Mouse (Mus musculus): Measurements from ENCODE around the gene Rpp14. TPM values are rescaled to one million over a fixed set of nuclear protein-coding genes. Genes with fewer than 3 reads are reported as not detected.

Gene Rpp14
- polyA plus RNA-seq, 1 experiment, result 24.1 TPM

DNA sequence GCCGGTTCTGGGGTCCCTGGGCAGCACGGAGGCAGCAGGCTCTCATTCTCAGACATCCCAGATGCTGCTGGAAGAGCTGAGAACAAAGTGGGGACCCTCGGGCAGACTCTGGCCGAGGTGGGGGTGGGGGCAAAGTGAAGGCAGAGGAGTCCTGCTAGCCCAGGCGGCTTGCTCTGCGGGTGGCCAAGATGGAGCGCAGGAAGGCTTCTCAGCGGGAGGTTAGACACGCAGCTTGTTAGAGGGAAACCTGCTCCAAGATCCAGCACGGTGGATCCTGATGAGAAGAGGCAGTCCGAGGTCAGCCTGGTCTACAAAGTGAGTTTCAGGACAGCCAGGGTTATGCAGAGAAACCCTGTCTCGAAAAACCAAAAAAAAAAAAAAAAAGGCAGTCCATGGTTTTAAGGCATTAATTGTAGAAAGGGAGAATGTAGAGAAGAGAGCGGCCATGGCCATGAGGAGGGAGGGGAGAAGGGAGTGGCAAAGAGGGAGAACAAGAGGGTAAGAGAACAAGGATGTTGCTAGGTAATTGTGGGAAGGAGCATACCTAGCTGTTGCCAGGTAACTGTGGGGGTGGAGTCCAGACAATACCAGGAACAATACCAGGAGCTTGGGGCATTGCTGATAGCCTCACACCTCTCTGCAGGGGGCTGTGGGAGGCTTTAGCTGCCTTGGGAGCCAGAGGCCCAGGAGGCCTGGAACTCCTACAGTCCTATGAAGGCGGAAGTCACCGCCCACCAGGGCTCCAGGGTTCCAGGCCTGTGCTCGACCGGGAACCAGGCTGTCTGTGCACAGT, 25.7 kb upstream of the Rpp14 start:
- H3K4me1 ChIP-seq (ENCODE audit: control insufficient read depth, insufficient read depth, low read length), result no peaks in the 10 kb centered on the region
- no peak overlapping the region for H3K4me3 ChIP-seq (ENCODE audit: insufficient read depth, low read length)
- TF ChIP-seq POLR2A (IDR thresholded peaks at IDR 0.05; ENCODE audit: low read depth, low read length) (no peak), CTCF (IDR thresholded peaks at IDR 0.05; ENCODE audit: borderline replicate concordance, insufficient read depth, low read length) (no peak)
- no peak overlapping the region for H3K27ac ChIP-seq (ENCODE audit: insufficient read depth, low read length)

DNA sequence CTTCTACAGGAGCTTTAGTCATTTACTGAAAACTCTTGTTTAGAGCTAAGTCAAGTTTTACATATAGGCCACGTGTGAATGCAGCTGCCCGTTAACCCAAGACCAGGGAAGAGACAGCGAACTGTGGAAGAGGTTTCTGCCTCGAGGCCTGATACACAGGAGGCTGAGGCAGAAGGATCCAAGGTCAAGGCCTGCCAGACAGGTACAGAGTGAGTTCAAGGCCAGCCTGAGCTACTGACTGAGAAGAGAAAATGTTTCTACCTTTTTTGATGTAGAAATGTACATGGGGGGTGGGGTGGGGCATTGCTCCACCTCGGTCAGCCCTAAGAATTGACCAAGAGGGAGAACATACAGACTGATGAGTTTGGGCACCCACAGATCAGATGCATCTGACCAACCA, 24.1 kb upstream of the Rpp14 start:
- Histone ChIP-seq H3K27ac (ENCODE audit: insufficient read depth, low read length) (no peak overlapping the region), H3K4me3 (ENCODE audit: insufficient read depth, low read length) (no peak overlapping the region), H3K4me1 (ENCODE audit: control insufficient read depth, insufficient read depth, low read length) (no peaks in the 10 kb centered on the region)
- TF ChIP-seq CTCF (IDR thresholded peaks at IDR 0.05; ENCODE audit: borderline replicate concordance, insufficient read depth, low read length) (no peak), POLR2A (IDR thresholded peaks at IDR 0.05; ENCODE audit: low read depth, low read length) (no peak)

DNA sequence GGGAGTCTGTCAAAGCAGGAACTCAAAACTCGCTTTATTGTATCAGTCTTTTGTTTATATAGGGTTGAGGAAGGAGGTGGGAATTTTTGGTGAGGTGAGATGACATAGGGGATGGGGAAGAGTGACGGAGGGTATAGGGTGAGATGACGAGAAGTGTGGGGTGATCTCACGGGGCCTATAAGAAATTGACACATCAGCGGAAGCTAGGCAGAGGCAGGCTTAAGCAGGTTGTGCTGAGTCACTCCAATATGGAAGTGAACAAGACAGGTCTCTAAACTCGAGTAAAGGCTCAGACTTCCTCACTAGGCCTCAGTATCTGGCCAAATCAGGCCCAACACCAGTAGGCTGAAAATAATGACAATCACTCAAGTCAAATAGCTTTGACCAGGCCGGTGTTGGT, 20.2 kb upstream of the Rpp14 start:
- Histone ChIP-seq H3K4me1 (ENCODE audit: control insufficient read depth, insufficient read depth, low read length) (no peaks in the 10 kb centered on the region), H3K27ac (ENCODE audit: insufficient read depth, low read length) (no peak overlapping the region), H3K4me3 (ENCODE audit: insufficient read depth, low read length) (no peak overlapping the region)
- TF ChIP-seq CTCF (IDR thresholded peaks at IDR 0.05; ENCODE audit: borderline replicate concordance, insufficient read depth, low read length), result no peak
- no peak for TF ChIP-seq POLR2A (IDR thresholded peaks at IDR 0.05; ENCODE audit: low read depth, low read length)

- Histone ChIP-seq H3K27ac (ENCODE audit: insufficient read depth, low read length) (no peak overlapping the region), H3K4me1 (ENCODE audit: control insufficient read depth, insufficient read depth, low read length) (no peaks in the 10 kb centered on the region), H3K4me3 (ENCODE audit: insufficient read depth, low read length) (no peak overlapping the region)
- TF ChIP-seq CTCF (IDR thresholded peaks at IDR 0.05; ENCODE audit: borderline replicate concordance, insufficient read depth, low read length) (no peak), POLR2A (IDR thresholded peaks at IDR 0.05; ENCODE audit: low read depth, low read length) (no peak)
Measured at GRCm38 (mm10) chr14:8062076-8062475, 18.1 kb upstream of the Rpp14 start.

GRCm38 (mm10) chr14:8062537-8063301, 17.4 kb upstream of the Rpp14 start:
- TF ChIP-seq CTCF (IDR thresholded peaks at IDR 0.05; ENCODE audit: borderline replicate concordance, insufficient read depth, low read length), result no peak
- no peak for TF ChIP-seq POLR2A (IDR thresholded peaks at IDR 0.05; ENCODE audit: low read depth, low read length)
- no peak overlapping the region for H3K4me3 ChIP-seq (ENCODE audit: insufficient read depth, low read length)
- H3K27ac ChIP-seq (ENCODE audit: insufficient read depth, low read length), result no peak overlapping the region
- H3K4me1 ChIP-seq (ENCODE audit: control insufficient read depth, insufficient read depth, low read length), result no peaks in the 10 kb centered on the region

DNA sequence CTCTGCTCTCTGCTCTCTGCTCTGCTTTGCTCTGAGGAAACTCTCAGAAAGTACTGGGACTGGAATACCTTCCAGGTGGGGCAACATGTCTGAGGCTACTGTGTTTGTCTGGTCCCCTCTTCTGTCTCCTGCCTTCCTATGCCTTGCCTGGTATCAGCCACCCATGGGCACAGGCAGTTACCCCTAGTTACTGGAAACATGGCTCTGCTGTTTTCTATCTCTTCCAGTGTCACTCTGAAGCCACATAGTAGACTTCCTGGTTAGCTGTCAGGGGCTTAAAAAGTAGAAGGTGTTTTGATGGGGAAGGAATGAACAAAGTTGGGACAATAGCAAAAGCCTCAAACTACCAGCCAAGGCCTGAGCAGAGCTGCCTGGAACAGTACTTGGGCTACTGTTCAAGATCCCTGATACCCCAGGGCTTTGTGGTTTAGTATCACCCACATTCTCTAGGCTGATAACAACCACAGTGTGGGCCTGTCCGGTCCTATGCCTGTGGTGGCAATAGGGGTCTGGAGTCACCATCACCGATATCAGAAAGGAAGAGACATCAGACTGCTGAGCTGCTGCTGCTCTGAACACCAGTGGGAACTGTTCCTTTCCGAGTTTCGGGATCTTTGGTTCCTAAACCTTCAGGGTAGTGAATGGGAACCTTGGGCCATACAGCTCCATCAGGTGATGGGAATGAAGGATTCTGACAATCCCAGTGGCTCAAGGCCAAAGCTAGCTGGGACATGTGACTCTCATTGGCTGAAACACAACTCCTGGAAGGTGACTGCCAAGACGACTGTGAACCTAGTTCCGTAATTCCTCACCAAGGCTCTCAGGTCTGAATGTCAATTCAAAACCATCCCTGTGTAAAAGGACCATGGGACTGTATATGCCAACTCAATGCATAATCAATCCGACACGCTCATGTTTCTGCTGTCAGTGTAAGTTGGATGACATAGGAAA, 16.1 kb upstream of the Rpp14 start:
- TF ChIP-seq CTCF (IDR thresholded peaks at IDR 0.05; ENCODE audit: borderline replicate concordance, insufficient read depth, low read length) (no peak), POLR2A (IDR thresholded peaks at IDR 0.05; ENCODE audit: low read depth, low read length) (no peak)
- H3K4me1 ChIP-seq (ENCODE audit: control insufficient read depth, insufficient read depth, low read length), result no peaks in the 10 kb centered on the region
- no peak overlapping the region for H3K4me3 ChIP-seq (ENCODE audit: insufficient read depth, low read length)
- no peak overlapping the region for H3K27ac ChIP-seq (ENCODE audit: insufficient read depth, low read length)

GRCm38 (mm10) chr14:8080718-8081117, 551 bp downstream of the Rpp14 start:
- H3K4me3 ChIP-seq (ENCODE audit: insufficient read depth, low read length), result peak overlapping the region; percentile 55
- peak overlapping the region; percentile 78 for H3K27ac ChIP-seq (ENCODE audit: insufficient read depth, low read length)
- H3K4me1 ChIP-seq (ENCODE audit: control insufficient read depth, insufficient read depth, low read length), result peaks cover 4% of the 10 kb centered on the region; the same call in 1 of the 2 replicates
- TF ChIP-seq POLR2A (IDR thresholded peaks at IDR 0.05; ENCODE audit: low read depth, low read length), result no peak
- no peak for TF ChIP-seq CTCF (IDR thresholded peaks at IDR 0.05; ENCODE audit: borderline replicate concordance, insufficient read depth, low read length)

DNA sequence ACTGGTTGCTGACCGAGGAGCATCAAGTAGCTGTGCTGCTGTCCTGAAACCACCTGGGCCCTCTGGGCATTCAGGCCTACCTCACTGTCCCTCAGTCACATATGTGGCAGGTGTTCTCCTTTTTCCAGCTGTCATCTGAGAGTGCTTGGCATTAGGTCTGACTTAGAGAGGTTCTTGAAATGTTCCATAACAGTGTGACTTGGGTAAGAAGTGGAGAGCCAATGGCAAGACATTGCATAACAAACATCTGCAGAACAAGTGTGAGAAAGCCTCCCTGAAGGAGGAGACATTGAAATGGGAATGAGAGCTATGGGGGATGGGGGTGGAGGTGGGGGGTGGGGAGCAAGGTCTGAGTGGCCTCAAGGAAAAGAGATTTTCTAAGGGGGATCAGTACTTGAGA, 2.8 kb downstream of the Rpp14 start:
- TF ChIP-seq POLR2A (IDR thresholded peaks at IDR 0.05; ENCODE audit: low read depth, low read length), result no peak
- TF ChIP-seq CTCF (IDR thresholded peaks at IDR 0.05; ENCODE audit: borderline replicate concordance, insufficient read depth, low read length), result no peak
- H3K4me1 ChIP-seq (ENCODE audit: control insufficient read depth, insufficient read depth, low read length), result peaks cover 4% of the 10 kb centered on the region; the same call in 1 of the 2 replicates
- no peak overlapping the region for H3K4me3 ChIP-seq (ENCODE audit: insufficient read depth, low read length)
- H3K27ac ChIP-seq (ENCODE audit: insufficient read depth, low read length), result no peak overlapping the region

- Histone ChIP-seq H3K4me3 (ENCODE audit: insufficient read depth, low read length) (no peak overlapping the region), H3K4me1 (ENCODE audit: control insufficient read depth, insufficient read depth, low read length) (peaks cover 5% of the 10 kb centered on the region), H3K27ac (ENCODE audit: insufficient read depth, low read length) (no peak overlapping the region; the same call in 1 of the 2 replicates)
- TF ChIP-seq CTCF (IDR thresholded peaks at IDR 0.05; ENCODE audit: borderline replicate concordance, insufficient read depth, low read length), result no peak
- TF ChIP-seq POLR2A (IDR thresholded peaks at IDR 0.05; ENCODE audit: low read depth, low read length), result no peak
Measured at GRCm38 (mm10) chr14:8089016-8089415, 8.8 kb downstream of the Rpp14 start.
